Mouse (Mus musculus) embryonic fibroblast, embryonic 13.5 days (primary cell): ENCODE data around the gene Lamtor2.

Experiments
- CTCF ChIP-seq: IDR thresholded peaks from 2 replicates; pipeline ENCODE4 v1.5.1; 2011; ENCODE audit warnings: mild to moderate bottlenecking, control low read depth, low read length, moderate library complexity, borderline replicate concordance; ENCODE audit not compliant: insufficient read depth
- POLR2A ChIP-seq: IDR thresholded peaks from 2 replicates; pipeline ENCODE4 v1.6.1; 2011; ENCODE audit warnings: low read depth, mild to moderate bottlenecking, control low read depth, low read length, moderate library complexity

DNA sequence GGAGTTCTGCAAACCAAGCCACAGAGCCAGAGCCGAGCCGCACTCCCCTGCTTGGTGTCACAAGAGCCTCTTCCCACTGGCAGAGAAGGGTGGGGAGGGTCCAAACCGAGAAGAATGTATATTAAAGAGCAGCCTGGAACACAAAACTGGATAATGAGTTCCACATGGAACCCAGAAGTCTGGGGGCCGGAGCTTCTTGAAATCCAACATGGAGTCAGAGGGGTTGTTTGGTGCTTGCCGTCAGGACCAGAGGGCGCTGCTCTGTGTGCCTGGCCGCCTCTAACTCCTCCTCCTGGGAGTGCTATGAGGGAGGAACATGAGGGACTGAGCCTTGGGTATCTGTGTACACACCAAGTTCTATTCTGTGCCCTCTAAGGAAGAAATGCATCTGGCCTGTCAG lies 47.1 kb downstream of the Lamtor2 start:
- TF ChIP-seq CTCF (no peak), POLR2A (no peak)
